Mouse (Mus musculus) hindbrain, embryonic 15.5 days (tissue): ENCODE measurements around the gene Tnk2. TPM values are rescaled to one million over a fixed set of nuclear protein-coding genes. Genes with fewer than 3 reads are reported as not detected.
"Not testable (repeated sequence)": the region's sequence is repeated elsewhere in the genome, so short reads cannot be mapped to it uniquely, and the experiment has no call there.

Experiments used
- ATAC-seq: fragments of 200-750 bp; cut with Nextera tagmentation; 2 replicates; pipeline ENCODE4 v1.8.0; 2017; ENCODE audit warnings: low read depth, moderate number of reproducible peaks, moderate TSS enrichment; ENCODE audit not compliant: low FRiP score
- H3K27ac ChIP-seq: fragments of 300-500 bp; sonication (generic); replicated peaks from 2 replicates; pipeline ENCODE4 v1.5.1; 2015; ENCODE audit warnings: mild to moderate bottlenecking, inconsistent platforms
- H3K27me3 ChIP-seq: fragments of 300-500 bp; sonication (generic); 2 replicates; pipeline ENCODE4 v1.6.1; 2015; ENCODE audit warnings: control low read depth, inconsistent platforms
- H3K36me3 ChIP-seq: fragments of 300-500 bp; sonication (generic); 2 replicates; pipeline ENCODE4 v1.6.1; 2015; ENCODE audit warnings: control low read depth, inconsistent platforms
- H3K4me1 ChIP-seq: fragments of 300-500 bp; sonication (generic); replicated peaks from 2 replicates; pipeline ENCODE4 v1.6.1; 2015; ENCODE audit warnings: control low read depth, inconsistent platforms
- H3K4me2 ChIP-seq: fragments of 300-500 bp; sonication (generic); 2 replicates; pipeline ENCODE4 v1.6.1; 2015; ENCODE audit warnings: moderate library complexity, mild to moderate bottlenecking, inconsistent platforms
- H3K4me3 ChIP-seq: fragments of 300-500 bp; sonication (generic); 2 replicates; pipeline ENCODE4 v1.5.1; 2015; ENCODE audit warnings: mild to moderate bottlenecking, inconsistent platforms
- H3K9ac ChIP-seq: fragments of 300-500 bp; sonication (generic); 2 replicates; pipeline ENCODE4 v1.6.1; 2015; ENCODE audit warnings: inconsistent platforms
- H3K9me3 ChIP-seq: fragments of 300-500 bp; sonication (generic); 2 replicates; pipeline ENCODE4 v1.6.1; 2016; ENCODE audit warnings: control low read depth, inconsistent platforms
- WGBS: fragments of 180-500 bp; shearing (Covaris S2); methylation state at CpG from one replicate; pipeline ENCODE4 v1.1.7; 2015; 5-methylcytosine and 5-hydroxymethylcytosine counted together
- polyA plus RNA-seq: library from polyadenylated mRNA; unstranded; fragments of >200 nt; fragmentation: Nextera tagmentation; extraction: Ambion mirVana; gene quantifications from 2 replicates; pipeline ENCODE4 v1.2.1, GENCODE M21; 2015

Gene Tnk2
- polyA plus RNA-seq, 1 experiment from 2014 or later, result 25.9 TPM

DNA sequence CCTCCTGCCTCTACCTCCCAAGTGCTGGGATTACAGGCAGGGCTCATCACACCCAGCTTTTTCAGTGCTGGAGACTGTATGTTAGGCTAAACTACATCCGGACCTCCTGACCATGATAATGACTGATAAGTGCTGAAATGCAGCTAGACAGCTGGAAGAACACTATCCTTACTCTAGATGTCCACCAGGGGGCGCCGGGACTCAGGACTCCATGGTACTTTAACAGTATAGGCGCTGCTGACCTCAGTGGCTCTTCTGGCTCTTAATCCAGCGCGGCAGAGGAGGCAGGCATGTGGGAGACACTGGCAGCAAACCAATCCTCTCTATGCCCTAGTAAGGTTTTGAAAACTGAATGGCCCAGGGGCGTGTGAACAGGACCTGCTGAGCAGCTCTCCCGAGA, 5.2 kb upstream of the Tnk2 start:
- Histone ChIP-seq H3K4me1 (peaks cover 9% of the 10 kb centered on the region), H3K9ac (0 out of 2 replicates have a peak overlapping the region, but pooled peaks have one; percentile 20), H3K4me3 (no peak overlapping the region), H3K36me3 (no peaks in the 10 kb centered on the region), H3K9me3 (no peaks in the 10 kb centered on the region), H3K4me2 (no peak overlapping the region), H3K27ac (no peak overlapping the region), H3K27me3 (no peaks in the 10 kb centered on the region)
- peak; percentile 67; the same call in 1 of the 2 replicates for ATAC-seq
- WGBS, result 9% methylated on average over 8 of the region's 8 CpGs

DNA sequence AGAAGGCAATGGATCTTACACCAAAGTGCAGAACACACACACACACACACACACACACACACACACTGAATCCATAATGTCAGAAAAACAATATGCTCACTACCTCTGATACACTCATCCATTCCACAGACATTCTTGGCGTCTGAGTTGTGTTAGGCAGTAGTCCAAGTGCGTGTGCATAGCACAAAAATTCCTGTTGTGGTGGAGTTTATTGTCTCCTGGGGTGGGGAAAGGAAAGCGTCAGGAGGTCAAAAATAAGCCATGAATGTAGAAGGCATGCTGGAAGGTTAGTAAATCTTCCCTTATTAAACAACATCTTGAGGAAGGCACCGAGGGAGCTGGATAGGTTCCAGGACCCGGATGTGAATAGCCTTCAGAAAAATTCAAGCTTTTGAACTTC, 3.6 kb upstream of the Tnk2 start:
- H3K4me2 ChIP-seq, result no peak overlapping the region
- 66% methylated on average over 5 of the region's 5 CpGs for WGBS

DNA sequence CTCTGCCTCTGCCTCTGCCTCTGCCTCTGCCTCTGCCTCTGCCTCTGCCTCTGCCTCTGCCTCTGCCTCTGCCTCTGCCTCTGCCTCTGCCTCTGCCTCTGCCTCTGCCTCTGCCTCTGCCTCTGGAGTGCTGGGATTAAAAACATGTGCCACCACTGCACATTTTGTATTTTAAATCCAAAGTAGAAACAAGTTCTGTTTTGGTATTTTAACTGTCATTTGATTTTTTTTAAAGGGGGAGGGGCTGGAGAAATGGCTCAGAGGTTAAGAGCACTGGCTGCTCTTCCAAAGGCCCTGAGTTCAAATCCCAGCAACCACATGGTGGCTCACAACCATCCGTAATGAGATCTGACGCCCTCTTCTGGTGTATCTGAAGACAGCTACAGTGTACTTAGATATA, 3.0 kb upstream of the Tnk2 start:
- not testable (repeated sequence) for H3K9ac ChIP-seq, ATAC-seq, H3K27ac ChIP-seq, H3K4me3 ChIP-seq, H3K4me2 ChIP-seq, H3K36me3 ChIP-seq, H3K27me3 ChIP-seq, H3K9me3 ChIP-seq
- 72% methylated on average over 2 of the region's 2 CpGs for WGBS
- H3K4me1 ChIP-seq, result peaks cover 24% of the 10 kb centered on the region

More for the DNA sequence above, 3.6 kb upstream of the Tnk2 start:
- Histone ChIP-seq H3K4me1 (peaks cover 18% of the 10 kb centered on the region), H3K4me3 (no peak overlapping the region), H3K36me3 (no peaks in the 10 kb centered on the region), H3K27me3 (no peaks in the 10 kb centered on the region), H3K9ac (no peak overlapping the region), H3K27ac (no peak overlapping the region), H3K9me3 (no peaks in the 10 kb centered on the region)
- no peak for ATAC-seq

DNA sequence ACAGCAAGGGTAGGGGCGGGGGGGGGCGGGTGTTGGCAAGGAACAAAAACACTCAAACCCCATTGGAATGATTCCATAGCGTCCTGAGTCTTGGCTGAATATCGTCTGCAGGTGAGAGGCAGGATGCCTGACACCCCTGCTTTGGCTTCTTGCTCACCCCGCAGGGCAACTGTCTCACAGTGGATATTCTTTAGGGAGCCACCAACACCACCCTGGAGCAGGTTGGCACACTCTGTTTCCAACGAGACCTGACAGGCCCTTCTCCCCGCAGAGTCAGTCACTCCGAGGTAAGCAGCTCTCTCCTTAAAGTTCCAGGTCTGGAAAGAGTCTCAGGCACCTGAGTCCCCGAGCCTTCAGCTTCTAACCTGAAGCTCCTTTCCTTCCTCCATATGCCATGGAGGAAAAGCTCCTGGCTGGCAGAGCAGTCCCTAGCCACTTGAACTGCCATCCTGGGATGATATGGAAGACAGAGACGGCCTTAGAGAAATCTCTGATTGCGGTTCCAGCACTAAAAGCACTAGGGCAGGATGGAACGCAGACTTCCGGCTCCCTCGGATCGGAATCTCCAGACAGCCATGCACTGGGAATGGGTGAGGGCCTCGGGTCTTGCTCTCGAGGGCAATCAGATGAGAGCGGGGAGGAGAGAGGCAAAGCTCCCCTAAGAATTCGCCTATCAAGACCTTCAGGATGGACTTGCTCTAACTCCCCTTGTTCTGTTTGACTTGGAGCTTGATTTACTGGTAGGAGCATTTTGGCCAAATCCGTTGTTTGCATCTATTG, 2.0 kb upstream of the Tnk2 start:
- no peak overlapping the region for H3K27ac ChIP-seq
- no peaks in the 10 kb centered on the region for H3K9me3 ChIP-seq
- WGBS, result 67% methylated on average over 20 of the region's 20 CpGs

DNA sequence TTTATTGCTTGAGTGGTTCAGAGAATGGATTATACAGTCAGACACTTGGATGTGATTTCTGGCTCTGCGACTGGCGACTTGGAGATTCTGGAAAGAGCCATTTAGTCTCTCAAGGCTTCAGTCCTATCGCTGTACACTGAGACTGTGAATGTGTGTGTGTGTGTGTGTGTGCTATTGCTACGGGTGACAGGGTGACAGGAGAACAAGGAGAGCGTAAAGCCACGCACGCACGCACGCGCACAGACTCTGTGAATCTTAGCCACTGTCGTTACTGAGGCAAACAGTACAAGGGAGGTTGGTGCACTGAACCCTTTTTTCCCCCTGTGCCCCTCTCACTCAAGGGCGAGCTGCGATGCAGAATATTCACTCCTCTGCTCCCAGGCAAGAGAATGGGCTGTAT, 1.4 kb upstream of the Tnk2 start:
- Histone ChIP-seq H3K4me2 (peak overlapping the region; percentile 25), H3K27ac (no peak overlapping the region), H3K36me3 (no peaks in the 10 kb centered on the region), H3K27me3 (no peaks in the 10 kb centered on the region), H3K4me1 (peaks cover 36% of the 10 kb centered on the region), H3K9me3 (no peaks in the 10 kb centered on the region), H3K9ac (no peak overlapping the region), H3K4me3 (no peak overlapping the region)
- 31% methylated on average over 13 of the region's 13 CpGs for WGBS
- ATAC-seq, result no peak

More for the DNA sequence above, 2.0 kb upstream of the Tnk2 start:
- Histone ChIP-seq H3K9ac (no peak overlapping the region), H3K27me3 (no peaks in the 10 kb centered on the region), H3K36me3 (no peaks in the 10 kb centered on the region), H3K4me3 (no peak overlapping the region), H3K4me2 (peak overlapping the region; percentile 25; the same call in 1 of the 2 replicates), H3K4me1 (peaks cover 32% of the 10 kb centered on the region)
- ATAC-seq, result no peak

DNA sequence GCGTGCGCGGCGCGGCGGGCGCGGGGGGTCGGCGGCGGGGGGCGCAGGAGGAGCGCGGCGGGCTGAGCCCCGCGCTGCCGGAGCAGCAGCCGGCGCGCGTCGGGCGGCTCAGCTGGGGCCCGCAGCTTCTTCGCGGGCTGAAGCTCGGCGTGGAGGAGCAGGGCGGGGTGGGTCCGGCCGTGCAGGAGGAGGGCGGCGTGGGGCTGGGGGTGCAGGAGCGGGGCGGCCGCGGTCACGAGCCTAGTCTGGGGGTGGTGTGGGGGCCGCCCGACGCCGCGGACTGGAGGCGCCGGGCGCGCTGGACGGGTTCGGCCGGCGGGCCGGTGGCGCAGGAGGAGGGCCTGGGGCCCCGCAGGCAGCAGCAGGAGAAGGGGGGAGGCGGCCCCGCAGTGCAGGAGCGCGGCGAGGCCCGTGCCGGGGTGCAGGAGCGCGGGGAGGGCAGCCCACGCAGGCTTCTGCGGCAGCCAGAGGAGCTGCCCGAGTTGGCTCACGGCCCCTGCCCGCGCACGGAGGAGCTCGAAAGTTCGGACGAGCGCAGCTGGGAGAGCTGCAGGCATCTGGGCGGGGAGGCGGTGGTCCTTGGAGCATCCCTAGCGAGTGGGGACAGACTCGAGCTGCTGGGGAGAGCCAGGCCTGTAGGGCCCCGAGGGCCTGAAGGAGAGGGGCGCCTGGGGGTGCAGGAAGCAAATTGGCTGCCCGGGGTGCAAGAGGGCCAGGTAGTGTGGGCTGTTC, 561 bp downstream of the Tnk2 start:
- ATAC-seq, result peak; percentile 76
- under 1% methylated on average over 47 of the region's 82 CpGs for WGBS
- H3K4me2 ChIP-seq, result peak overlapping the region; percentile 92
- H3K9ac ChIP-seq, result peak overlapping the region; percentile 93
- H3K4me1 ChIP-seq, result peaks cover 32% of the 10 kb centered on the region
- H3K4me3 ChIP-seq, result peak overlapping the region; percentile 92
- no peaks in the 10 kb centered on the region for H3K9me3 ChIP-seq
- no peaks in the 10 kb centered on the region for H3K36me3 ChIP-seq
- H3K27ac ChIP-seq, result peak overlapping the region; percentile 90
- no peaks in the 10 kb centered on the region for H3K27me3 ChIP-seq

DNA sequence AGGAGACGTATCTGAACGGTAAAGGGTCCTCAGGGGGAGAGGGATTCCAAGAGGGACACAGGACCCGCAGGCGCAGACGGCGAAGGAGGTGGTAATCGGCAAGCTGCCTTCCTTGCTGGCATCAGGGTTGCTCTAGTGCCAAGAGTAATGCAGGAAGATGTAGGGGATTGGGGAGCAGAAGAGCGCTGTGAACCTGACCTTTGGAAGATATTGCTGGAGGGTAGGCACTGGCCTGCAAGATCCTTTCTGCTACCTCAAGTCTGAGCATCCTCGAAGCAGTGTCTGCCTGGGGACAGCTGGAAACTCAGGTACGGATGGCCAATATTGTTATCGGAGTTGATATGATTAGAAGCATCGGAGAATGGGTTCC, 1.1 kb downstream of the Tnk2 start:
- H3K27ac ChIP-seq, result peak overlapping the region; percentile 90
- peak overlapping the region; percentile 92 for H3K4me3 ChIP-seq
- ATAC-seq, result peak; percentile 1; the same call in 1 of the 2 replicates
- 15% methylated on average over 12 of the region's 12 CpGs for WGBS
- no peaks in the 10 kb centered on the region for H3K9me3 ChIP-seq
- H3K36me3 ChIP-seq, result no peaks in the 10 kb centered on the region
- peak overlapping the region; percentile 92 for H3K4me2 ChIP-seq
- no peaks in the 10 kb centered on the region for H3K27me3 ChIP-seq
- peak overlapping the region; percentile 93 for H3K9ac ChIP-seq
- peaks cover 32% of the 10 kb centered on the region for H3K4me1 ChIP-seq

DNA sequence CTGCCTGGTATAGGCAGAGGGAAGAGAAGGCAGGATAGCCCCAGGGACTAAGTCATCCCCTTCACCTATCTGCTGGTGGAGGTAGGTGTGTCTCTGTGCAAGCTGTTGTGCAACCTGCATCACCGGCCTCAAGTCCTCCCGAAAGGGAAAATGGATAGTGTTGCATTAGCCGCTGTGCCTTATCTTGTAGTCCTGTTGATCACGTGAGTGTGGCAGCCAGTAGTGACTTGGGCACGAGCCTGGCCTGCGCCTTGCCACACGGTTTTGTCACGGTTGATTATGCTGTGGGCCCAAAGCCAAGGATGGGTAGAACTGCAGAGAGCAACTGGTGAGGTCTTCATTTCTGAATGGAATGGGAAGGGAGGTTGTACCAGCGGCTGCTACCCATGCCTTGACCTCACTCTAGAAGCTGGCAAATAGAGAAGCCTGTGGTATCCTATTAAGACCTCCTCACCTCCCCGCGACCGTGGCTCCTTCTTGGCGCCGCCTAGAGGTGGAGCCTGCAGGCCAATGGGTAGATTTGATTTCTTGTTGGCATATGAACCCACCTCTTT, 1.8 kb downstream of the Tnk2 start:
- H3K27ac ChIP-seq, result peak overlapping the region; percentile 90
- peaks cover 32% of the 10 kb centered on the region for H3K4me1 ChIP-seq
- ATAC-seq, result peak; percentile 54
- H3K4me3 ChIP-seq, result peak overlapping the region; percentile 92
- peak overlapping the region; percentile 93 for H3K9ac ChIP-seq
- no peaks in the 10 kb centered on the region for H3K27me3 ChIP-seq
- H3K36me3 ChIP-seq, result no peaks in the 10 kb centered on the region
- H3K4me2 ChIP-seq, result peak overlapping the region; percentile 92
- no peaks in the 10 kb centered on the region for H3K9me3 ChIP-seq
- 10% methylated on average over 14 of the region's 14 CpGs for WGBS

DNA sequence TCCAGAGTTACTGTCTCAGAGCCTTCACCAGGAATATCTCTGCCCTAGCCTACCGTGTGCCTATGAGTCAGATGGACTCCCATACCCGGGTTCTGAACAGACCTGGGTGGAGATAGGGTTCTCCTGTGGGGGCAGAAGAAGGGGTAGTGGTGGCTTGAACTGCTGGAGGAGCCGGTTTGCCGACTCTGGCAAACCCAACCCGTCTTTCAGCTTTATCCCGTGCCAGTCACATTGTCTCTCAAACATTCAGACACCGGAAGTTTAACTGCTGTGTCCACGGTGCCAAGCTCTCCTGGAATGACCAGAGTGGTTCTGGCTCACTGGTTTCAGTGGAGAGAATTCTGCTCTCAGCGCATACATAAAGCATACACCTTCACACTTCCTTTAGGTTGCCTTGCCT, 2.3 kb downstream of the Tnk2 start:
- H3K9ac ChIP-seq, result no peak overlapping the region
- 87% methylated on average over 9 of the region's 9 CpGs for WGBS
- no peak for ATAC-seq

DNA sequence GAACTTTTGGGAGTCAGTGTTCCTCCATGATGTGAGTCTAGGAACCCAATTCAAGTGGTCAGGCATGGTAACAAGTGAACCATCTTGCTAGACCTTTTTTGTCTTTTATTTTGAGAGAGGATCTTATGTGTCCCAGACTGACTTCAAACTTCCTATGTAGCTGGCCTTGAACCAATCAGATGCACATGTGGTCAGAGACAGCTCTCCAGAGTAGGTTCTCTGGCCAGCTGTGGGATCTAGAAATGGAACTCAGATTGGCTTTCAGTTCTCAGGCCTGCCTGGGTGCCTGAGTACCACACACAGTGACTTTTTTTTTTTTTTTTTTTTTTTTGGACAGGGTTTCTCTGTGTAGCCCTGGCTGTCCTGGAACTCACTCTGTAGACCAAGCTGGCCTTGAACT, 4.0 kb downstream of the Tnk2 start:
- Histone ChIP-seq H3K4me1 (peaks cover 28% of the 10 kb centered on the region), H3K4me3 (no peak overlapping the region), H3K36me3 (no peaks in the 10 kb centered on the region), H3K4me2 (no peak overlapping the region), H3K27ac (no peak overlapping the region), H3K9me3 (no peaks in the 10 kb centered on the region), H3K27me3 (no peaks in the 10 kb centered on the region), H3K9ac (no peak overlapping the region)
- ATAC-seq, result no peak

More for the DNA sequence above, 2.3 kb downstream of the Tnk2 start:
- peak overlapping the region; percentile 92 for H3K4me2 ChIP-seq
- no peaks in the 10 kb centered on the region for H3K36me3 ChIP-seq
- H3K4me3 ChIP-seq, result peak overlapping the region; percentile 92
- H3K27ac ChIP-seq, result no peak overlapping the region
- H3K9me3 ChIP-seq, result no peaks in the 10 kb centered on the region
- H3K27me3 ChIP-seq, result no peaks in the 10 kb centered on the region
- peaks cover 32% of the 10 kb centered on the region for H3K4me1 ChIP-seq

DNA sequence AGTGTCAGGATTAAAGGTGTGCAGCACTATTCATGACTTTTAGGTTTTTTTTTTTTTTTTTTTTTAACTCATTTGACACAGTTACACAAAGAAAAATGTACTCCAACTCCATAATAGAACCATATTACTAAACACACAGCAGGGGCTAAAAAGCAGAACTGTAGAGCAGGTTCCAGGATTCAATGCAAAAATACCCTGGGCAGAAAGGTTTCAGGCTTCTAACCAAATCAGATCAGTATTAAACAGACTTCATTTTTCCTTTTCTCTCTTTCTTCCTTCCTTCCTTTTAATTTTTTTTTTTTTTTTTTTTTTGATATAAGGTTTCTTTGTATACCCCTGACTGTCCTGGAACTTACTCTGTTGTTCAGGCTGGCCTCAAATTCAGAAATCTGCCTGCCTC, 6.8 kb downstream of the Tnk2 start:
- Histone ChIP-seq H3K36me3 (no peaks in the 10 kb centered on the region), H3K9ac (no peak overlapping the region), H3K4me1 (peaks cover 15% of the 10 kb centered on the region), H3K4me3 (no peak overlapping the region), H3K9me3 (no peaks in the 10 kb centered on the region), H3K27me3 (no peaks in the 10 kb centered on the region), H3K4me2 (no peak overlapping the region), H3K27ac (no peak overlapping the region)
- no peak for ATAC-seq

DNA sequence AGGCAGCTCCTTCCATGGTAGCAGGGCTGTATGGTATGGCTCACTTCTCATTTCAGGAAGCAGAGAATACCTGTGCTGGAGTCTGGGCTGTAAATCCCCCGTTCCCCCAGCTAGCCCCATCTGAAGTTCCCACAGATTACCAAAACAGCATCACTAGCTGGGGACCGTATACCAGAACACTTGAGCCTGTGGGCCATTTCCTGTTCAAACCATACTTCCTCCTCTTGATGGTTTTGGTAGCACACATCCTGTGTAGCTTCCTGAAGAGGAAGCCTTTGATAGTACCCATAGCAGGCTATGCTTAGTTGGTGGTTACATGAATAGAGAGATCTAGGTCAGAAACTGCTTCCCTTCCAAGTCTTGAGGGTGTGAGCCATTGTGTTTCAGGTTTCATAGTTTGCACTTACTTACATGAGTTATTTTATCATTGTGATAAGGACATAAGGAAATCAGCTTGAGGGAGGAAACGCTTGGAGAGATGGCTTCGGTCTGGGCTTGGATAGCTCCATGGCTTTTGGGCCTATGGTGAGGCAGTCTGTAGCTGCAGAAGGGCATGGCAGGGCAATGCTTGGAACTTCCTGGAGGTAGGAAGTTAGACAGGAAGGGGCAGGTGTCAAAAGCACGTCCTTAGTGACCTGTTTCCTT, 7.4 kb downstream of the Tnk2 start:
- peaks cover 9% of the 10 kb centered on the region for H3K4me1 ChIP-seq
- H3K9ac ChIP-seq, result no peak overlapping the region
- H3K27ac ChIP-seq, result no peak overlapping the region
- H3K4me2 ChIP-seq, result no peak overlapping the region
- WGBS, result 95% methylated on average over 5 of the region's 5 CpGs
- H3K4me3 ChIP-seq, result no peak overlapping the region
- no peaks in the 10 kb centered on the region for H3K36me3 ChIP-seq
- H3K9me3 ChIP-seq, result no peaks in the 10 kb centered on the region
- no peak for ATAC-seq
- no peaks in the 10 kb centered on the region for H3K27me3 ChIP-seq
